Mouse (Mus musculus): ENCODE results near the gene Cish. TPM values are rescaled to one million over a fixed set of nuclear protein-coding genes. Genes with fewer than 3 reads are reported as not detected.

Cish gene
- polyA plus RNA-seq (2012; rRNA removed; ENCODE audit: low replicate concordance) = 21.8 and 24.1 TPM in 2 replicates

GRCm38 (mm10) chr9:107296016-107296040 is at the start of gene Cish:
TSS of gene Cish (plus strand) at chr9:107296026.

GRCm38 (mm10) chr9:107289211-107290076 is 6.4 kb upstream of the Cish start, which contains the start of gene Mapkapk3:
TSS of gene Mapkapk3 (minus strand) at chr9:107289877.

GRCm38 (mm10) chr9:107338172-107338883 is 42.5 kb downstream of the Cish start, which contains the start of gene Hemk1:
TSS of gene Hemk1 (minus strand) at chr9:107338350.

GRCm38 (mm10) chr9:107340267-107340859 is 44.5 kb downstream of the Cish start, which contains the start of gene 6430571L13Rik:
TSS of gene 6430571L13Rik (plus strand) at chr9:107340602.

Other genes with a start within 250 kb of the Cish start
- gene Dock3, start 64.1 kb upstream of the Cish start, polyA plus RNA-seq (2012; rRNA removed; ENCODE audit: low replicate concordance) = 2.1 and 3.1 TPM in 2 replicates
- 13.8 and 17.7 TPM in 2 replicates for gene Mapkapk3, start 6.1 kb upstream of the Cish start, polyA plus RNA-seq (2012; rRNA removed; ENCODE audit: low replicate concordance)
- gene Hemk1, start 42.3 kb downstream of the Cish start, polyA plus RNA-seq (2012; rRNA removed; ENCODE audit: low replicate concordance) = 10.8 and 16.9 TPM in 2 replicates
- gene 6430571L13Rik, start 44.6 kb downstream of the Cish start, polyA plus RNA-seq (2012; rRNA removed; ENCODE audit: low replicate concordance) = 0.11 and 0.16 TPM in 2 replicates
- 1.6 and 3.4 TPM in 2 replicates for gene Cacna2d2, start 103.6 kb downstream of the Cish start, polyA plus RNA-seq (2012; rRNA removed; ENCODE audit: low replicate concordance)
- 50.7 and 60.9 TPM in 2 replicates for gene Tmem115, start 237.9 kb downstream of the Cish start, polyA plus RNA-seq (2012; rRNA removed; ENCODE audit: low replicate concordance)
- 41.2 and 51.5 TPM in 2 replicates for gene Cyb561d2, start 246.2 kb downstream of the Cish start, polyA plus RNA-seq (2012; rRNA removed; ENCODE audit: low replicate concordance)
- gene Nprl2, start 246.2 kb downstream of the Cish start, polyA plus RNA-seq (2012; rRNA removed; ENCODE audit: low replicate concordance) = 15.2 and 20.7 TPM in 2 replicates